Mouse (Mus musculus) lung, adult 2 months (tissue): ENCODE results near the gene Phf21a. TPM values are rescaled to one million over a fixed set of nuclear protein-coding genes. Genes with fewer than 3 reads are reported as not detected.

Experiments
- DNase-seq: peaks from one replicate; pipeline ENCODE4 v3.0.0; 2022
- H3K4me1 ChIP-seq: fragments of 200-500 bp; 2 replicates; pipeline ENCODE4 v1.6.1; 2011; ENCODE audit warnings: low read length; ENCODE audit not compliant: control insufficient read depth, insufficient read depth
- H3K4me3 ChIP-seq: fragments of 200-500 bp; replicated peaks from 2 replicates; pipeline ENCODE3; 2011; ENCODE audit warnings: low read depth, mild to moderate bottlenecking, control low read depth, low read length; ENCODE audit errors: extremely low read depth
- CTCF ChIP-seq: fragments of 200-500 bp; IDR thresholded peaks from 2 replicates; pipeline ENCODE4 v1.5.1; 2011; ENCODE audit warnings: mild to moderate bottlenecking, low read length, control low read depth; ENCODE audit not compliant: insufficient read depth
- POLR2A ChIP-seq: fragments of 200-500 bp; IDR thresholded peaks from 2 replicates; pipeline ENCODE4 v1.6.1; 2011; ENCODE audit warnings: low read depth, mild to moderate bottlenecking, control low read depth, low read length, borderline replicate concordance; ENCODE audit errors: extremely low read depth
- WGBS: fragments of 180-500 bp; shearing (Covaris S2); methylation state at CpG from one replicate; pipeline ENCODE4 v1.1.7; 2018; 5-methylcytosine and 5-hydroxymethylcytosine counted together
- polyA plus RNA-seq: library from polyadenylated mRNA; depleted of rRNA; stranded (reverse); fragments of >200 nt; gene quantifications from 2 replicates; pipeline ENCODE4 v1.2.3, GENCODE M21; 2012

Gene Phf21a
- polyA plus RNA-seq, 1 experiment: 49.9 TPM

DNA sequence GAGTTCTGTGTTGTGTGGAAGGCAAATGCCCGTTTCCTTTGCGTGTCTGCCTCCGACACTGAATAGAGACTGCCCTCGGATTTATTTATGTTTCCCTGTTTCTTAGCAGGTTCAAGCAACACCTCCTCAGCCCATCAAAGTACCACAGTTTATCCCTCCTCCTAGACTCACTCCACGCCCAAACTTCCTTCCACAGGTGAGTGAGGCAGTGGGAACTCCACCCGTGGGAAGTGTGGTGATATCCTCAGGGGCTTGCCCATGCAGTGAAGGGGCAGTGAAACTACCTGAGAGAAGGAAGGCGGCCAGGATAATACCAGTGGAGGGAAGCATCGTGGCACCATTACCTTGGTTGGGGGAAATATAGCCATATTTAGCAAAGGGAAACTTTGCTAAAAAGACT, 235.3 kb downstream of the Phf21a start:
- Histone ChIP-seq H3K4me1 (no peaks in the 10 kb centered on the region), H3K4me3 (no peak overlapping the region)
- DNase-seq: no peak
- WGBS: 84% methylated on average over 8 of the region's 8 CpGs
- no peak for TF ChIP-seq CTCF
- TF ChIP-seq POLR2A: no peak

DNA sequence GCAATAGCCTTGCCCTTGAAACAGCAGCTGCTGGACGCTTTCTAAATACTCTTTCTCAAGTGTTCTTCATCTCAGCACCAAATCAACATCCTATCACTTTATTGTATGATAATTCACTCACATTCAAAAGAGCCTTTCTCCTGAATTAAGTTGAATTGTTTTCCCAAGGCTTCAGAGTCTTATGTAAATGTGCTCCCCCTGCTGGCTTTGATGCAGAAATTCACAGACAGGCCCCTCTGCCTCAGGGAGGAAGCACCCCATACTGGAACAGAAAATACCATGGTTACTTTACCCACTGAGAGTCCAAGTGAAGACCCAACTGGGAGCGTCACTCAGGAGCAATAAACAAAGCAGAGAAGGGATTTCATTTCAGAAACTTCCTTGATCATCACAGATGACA, 237.9 kb downstream of the Phf21a start:
- no peaks in the 10 kb centered on the region for H3K4me1 ChIP-seq
- DNase-seq: peak; percentile 22
- H3K4me3 ChIP-seq: no peak overlapping the region
- WGBS: 53% methylated on average over 2 of the region's 2 CpGs
- TF ChIP-seq CTCF: peak; percentile 56
- TF ChIP-seq POLR2A: no peak

DNA sequence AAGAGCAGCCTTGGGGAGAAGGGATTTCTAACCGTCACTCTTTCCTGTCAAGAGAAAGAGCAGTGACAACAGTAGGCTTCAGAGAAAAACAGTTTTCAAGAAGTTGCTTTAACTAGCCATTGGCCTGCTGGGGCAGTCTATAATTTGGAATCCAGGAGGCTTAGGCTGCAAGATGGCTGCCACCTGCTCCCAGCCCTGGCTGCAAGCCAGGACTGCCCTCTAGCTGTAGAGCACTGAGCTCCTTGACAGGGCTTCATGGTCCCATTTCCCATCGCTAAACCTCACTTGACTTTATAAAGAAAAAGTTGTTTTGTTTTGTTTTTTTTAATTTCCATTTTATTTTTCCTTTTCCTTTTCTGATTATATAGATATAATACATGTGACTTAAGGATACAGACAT, 238.5 kb downstream of the Phf21a start:
- Histone ChIP-seq H3K4me3 (no peak overlapping the region), H3K4me1 (no peaks in the 10 kb centered on the region)
- TF ChIP-seq CTCF (no peak), POLR2A (no peak)
- no peak for DNase-seq
- 80% methylated on average over 2 of the region's 2 CpGs for WGBS

- DNase-seq: no peak
- Histone ChIP-seq H3K4me3 (no peak overlapping the region), H3K4me1 (no peaks in the 10 kb centered on the region)
- no peak for TF ChIP-seq POLR2A
- TF ChIP-seq CTCF: no peak
- WGBS: 95% methylated on average over 2 of the region's 2 CpGs
These were observed 239.0 kb downstream of the Phf21a start for GRCm38 (mm10) chr2:92331871-92332270.

DNA sequence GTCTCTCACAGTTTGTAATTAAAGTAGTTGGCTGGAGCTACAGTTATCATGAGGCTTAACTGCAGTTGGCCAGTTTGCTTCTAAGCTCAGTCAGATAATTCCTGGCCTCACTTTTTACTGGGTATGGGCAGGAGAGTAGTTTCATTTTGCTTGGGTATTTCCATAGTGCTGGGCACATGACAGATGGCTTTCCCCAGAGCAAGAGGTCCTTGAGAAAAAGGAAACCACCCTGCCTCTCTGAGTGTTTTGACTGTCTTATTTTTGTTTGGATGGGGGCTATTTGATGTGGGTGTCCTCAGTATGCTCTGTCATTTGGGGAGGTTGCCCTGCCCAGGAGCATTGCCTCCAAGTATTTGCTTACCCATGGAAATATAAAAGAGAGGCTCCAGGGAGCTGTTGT, 249.5 kb downstream of the Phf21a start:
- TF ChIP-seq CTCF: no peak
- no peak for TF ChIP-seq POLR2A
- no peak overlapping the region for H3K4me3 ChIP-seq
- DNase-seq: no peak
- H3K4me1 ChIP-seq: no peaks in the 10 kb centered on the region

DNA sequence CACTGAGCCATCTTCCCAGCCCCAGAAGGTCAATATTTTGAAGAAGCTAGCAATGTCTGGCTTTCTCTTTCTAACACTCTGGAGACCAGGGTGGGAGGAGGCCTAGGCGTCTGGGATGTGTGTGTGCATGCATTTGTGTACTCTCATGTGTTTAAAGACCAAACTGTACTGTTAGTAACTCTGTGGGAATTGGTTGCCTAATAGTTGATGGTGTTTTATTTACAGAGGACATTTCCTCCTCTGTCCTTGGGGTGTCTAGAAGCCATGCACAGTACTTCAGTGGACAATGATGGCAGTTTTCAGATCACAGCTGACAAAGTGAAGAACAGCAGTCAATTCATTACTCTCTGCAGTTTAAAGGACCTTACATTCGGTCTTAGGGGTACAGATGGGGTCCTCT, 254.3 kb downstream of the Phf21a start:
- TF ChIP-seq POLR2A (no peak), CTCF (no peak)
- 85% methylated on average over 2 of the region's 2 CpGs for WGBS
- DNase-seq: no peak

GRCm38 (mm10) chr2:92349589-92350425, 256.9 kb downstream of the Phf21a start:
- TF ChIP-seq CTCF: no peak
- TF ChIP-seq POLR2A: no peak
- no peak overlapping the region for H3K4me3 ChIP-seq
- WGBS: 67% methylated on average over 6 of the region's 6 CpGs
- DNase-seq: no peak
- peaks cover 4% of the 10 kb centered on the region; the same call in 1 of the 2 replicates for H3K4me1 ChIP-seq

More for the DNA sequence above, 254.3 kb downstream of the Phf21a start:
- Histone ChIP-seq H3K4me1 (no peaks in the 10 kb centered on the region), H3K4me3 (no peak overlapping the region)

DNA sequence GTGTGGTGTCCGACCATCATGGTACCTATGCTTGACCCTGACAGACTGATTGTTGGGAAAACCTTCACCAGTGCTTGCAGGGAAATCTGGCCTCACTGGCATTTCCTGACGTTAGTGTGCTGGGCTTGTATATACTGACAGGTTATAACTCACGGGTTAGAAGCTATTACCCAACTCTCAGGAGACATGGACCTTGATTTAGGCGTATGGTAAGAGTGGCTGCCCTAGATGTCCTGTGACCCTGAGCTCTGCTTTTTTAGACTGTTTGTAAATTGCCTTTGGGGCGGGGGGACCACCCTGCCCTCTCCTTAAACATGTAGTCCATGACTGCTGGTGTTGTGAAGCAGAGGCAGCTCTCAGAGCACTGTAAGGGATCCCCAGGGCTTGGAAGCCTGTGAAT, 257.8 kb downstream of the Phf21a start:
- 70% methylated on average over 5 of the region's 5 CpGs for WGBS
- TF ChIP-seq POLR2A (no peak), CTCF (no peak)
- no peak for DNase-seq
- Histone ChIP-seq H3K4me3 (no peak overlapping the region), H3K4me1 (peaks cover 4% of the 10 kb centered on the region; the same call in 1 of the 2 replicates)

- DNase-seq: no peak
- TF ChIP-seq CTCF: no peak
- TF ChIP-seq POLR2A: no peak
- WGBS: 75% methylated on average over 5 of the region's 5 CpGs
- peaks cover 4% of the 10 kb centered on the region; the same call in 1 of the 2 replicates for H3K4me1 ChIP-seq
- no peak overlapping the region for H3K4me3 ChIP-seq
These were observed 260.5 kb downstream of the Phf21a start for GRCm38 (mm10) chr2:92353402-92353801.

DNA sequence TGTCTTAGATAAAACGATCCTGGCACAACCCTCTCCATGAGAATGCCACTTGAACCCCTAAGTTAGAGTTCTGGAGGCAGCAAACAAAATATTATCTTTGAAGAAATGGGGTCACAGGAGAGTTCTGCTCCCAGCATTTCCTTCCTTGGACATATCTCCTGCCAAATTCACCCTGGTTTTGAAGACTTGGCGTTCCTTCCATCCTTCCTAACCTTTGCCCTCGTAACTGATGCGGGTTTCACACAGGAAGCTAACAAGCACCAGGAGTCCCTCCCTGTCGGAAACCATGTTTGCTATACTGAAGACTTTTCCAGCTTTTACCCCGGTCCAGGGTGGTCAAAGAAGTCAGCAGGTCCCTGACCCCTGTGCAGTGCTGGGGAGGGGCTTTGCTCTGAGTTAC, 261.3 kb downstream of the Phf21a start:
- no peak for TF ChIP-seq POLR2A
- no peak for TF ChIP-seq CTCF
- Histone ChIP-seq H3K4me1 (peaks cover 4% of the 10 kb centered on the region; the same call in 1 of the 2 replicates), H3K4me3 (no peak overlapping the region)
- WGBS: 33% methylated on average over 6 of the region's 6 CpGs
- DNase-seq: no peak
